Mouse (Mus musculus): ENCODE data around the gene Tor1aip2. TPM values are rescaled to one million over a fixed set of nuclear protein-coding genes. Genes with fewer than 3 reads are reported as not detected.

The Tor1aip2 gene
- total and polyA plus RNA-seq, 3 experiments: 28.7 to 69.5 (median 62.8) TPM

DNA sequence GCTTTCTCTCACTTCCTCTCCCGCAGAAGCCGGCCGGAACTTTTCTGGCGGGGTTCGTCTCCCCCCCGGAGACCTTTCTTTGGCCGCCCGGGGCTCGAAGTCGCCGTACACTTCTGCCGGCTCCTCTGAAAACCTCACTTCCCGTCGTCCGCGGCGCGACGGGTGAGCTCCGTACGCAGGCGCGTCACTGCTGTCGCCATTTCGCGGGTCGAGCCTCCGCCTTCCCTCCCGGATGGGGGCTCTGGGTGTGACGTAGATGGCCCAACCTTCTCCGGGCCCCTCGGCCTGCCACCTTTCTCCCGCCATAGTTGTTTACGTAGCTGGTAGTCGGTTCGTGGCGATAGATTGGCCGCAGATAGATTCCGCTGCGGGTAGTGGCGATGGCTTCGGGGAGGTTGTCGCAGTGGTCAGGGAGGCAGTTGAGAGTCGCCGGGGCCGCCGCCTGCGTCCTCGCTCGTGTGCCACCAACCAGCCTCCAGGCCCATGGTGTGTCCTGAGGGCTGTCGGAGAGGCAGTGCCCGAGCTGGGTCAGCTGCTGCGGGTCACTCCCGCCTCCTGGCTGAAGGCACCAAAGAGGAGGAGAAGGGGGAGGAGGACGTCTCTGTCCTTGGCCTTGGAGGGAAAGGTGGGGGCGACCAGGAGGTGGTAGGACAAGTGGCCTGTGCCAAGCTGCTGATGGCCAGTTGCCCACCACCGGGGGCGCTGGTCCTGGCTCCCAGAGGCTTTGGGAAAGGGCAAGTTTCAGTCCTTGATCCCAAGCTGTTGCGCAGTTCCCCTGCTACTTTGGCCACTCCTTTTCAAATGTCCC, 931 bp downstream of the Tor1aip2 start, which contains the start of gene Tor1aip1:
Gene Tor1aip1, minus strand, starts transcription at position 551 of the 808 bp plus-strand sequence.
- peak within 1 kb of the TSS; percentile 65; the same call in 1 of the 2 replicates for H3K4me2 ChIP-seq (ENCODE audit: insufficient read depth, low read depth, poor library complexity, severe bottlenecking)
- in situ Hi-C loops (cut with MboI; ENCODE audit: low pct_ligation_motif_present, low pct_unique_long_range_greater_than_20kb, low sequenced_read_pairs) (no loop called here), dilution Hi-C loops (cut with MboI; ENCODE audit: extremely low pct_ligation_motif_present, extremely low pct_unique_long_range_greater_than_20kb, low sequenced_read_pairs) (no loop called here)
- TF ChIP-seq GABPA (IDR thresholded peaks at IDR 0.05; ENCODE audit: insufficient replicate concordance, low read depth, low read length): peak; percentile 58; the same call in 1 of the 2 replicates
- TF ChIP-seq NRF1 (IDR thresholded peaks at IDR 0.05; ENCODE audit: low read depth, low read length): peak; percentile 94
- peak; percentile 83 for TF ChIP-seq SIN3A (IDR thresholded peaks at IDR 0.05; ENCODE audit: low read length)
- peak; percentile 89; the same call in 1 of the 2 replicates for TF ChIP-seq KAT2A (IDR thresholded peaks at IDR 0.05; ENCODE audit: insufficient replicate concordance, low read length)
- no peak; the same call in 1 of the 2 replicates for TF ChIP-seq CHD2 (IDR thresholded peaks at IDR 0.05; ENCODE audit: low read length)
- TF ChIP-seq MYC (IDR thresholded peaks at IDR 0.05; ENCODE audit: low read depth, low read length): peak; percentile 69
- TF ChIP-seq TCF12 (IDR thresholded peaks at IDR 0.05; ENCODE audit: low read depth, low read length): peak; percentile 78
- no peak for TF ChIP-seq USF2 (conservative IDR thresholded peaks at IDR 0.05; ENCODE audit: low read depth, low read length)
- TF ChIP-seq IRF4 (IDR thresholded peaks at IDR 0.05; ENCODE audit: low read depth, low read length): peak; percentile 89
- peak; percentile 66 for TF ChIP-seq ZNF384 (IDR thresholded peaks at IDR 0.05; ENCODE audit: low read depth, low read length)
- TF ChIP-seq ZC3H11A (IDR thresholded peaks at IDR 0.05; ENCODE audit: low read depth, low read length): no peak
- peak; percentile 42; the same call in 1 of the 2 replicates for TF ChIP-seq TBP (conservative IDR thresholded peaks at IDR 0.05; ENCODE audit: low read depth, low read length)
- TF ChIP-seq RCOR1 (conservative IDR thresholded peaks at IDR 0.05; ENCODE audit: low read depth, low read length): peak; percentile 63; the same call in 1 of the 2 replicates
- no peak for TF ChIP-seq CHD1 (IDR thresholded peaks at IDR 0.05; ENCODE audit: low read depth, low read length)
- TF ChIP-seq ZKSCAN1 (IDR thresholded peaks at IDR 0.05; ENCODE audit: borderline replicate concordance, low read depth, low read length): no peak
- TF ChIP-seq EP300 (IDR thresholded peaks at IDR 0.05; ENCODE audit: low read length): 0 out of 2 replicates have a peak, but pooled peaks have one; percentile 12
- TF ChIP-seq CTCF (conservative IDR thresholded peaks at IDR 0.05 in 1 of 2, IDR thresholded peaks at IDR 0.05 in 1 of 2; ENCODE audit: low read depth in 2 of 2, low read length in 2 of 2): peak; percentile 17 to 56; a peak in 2 of 4 replicates
- peak; percentile 52 for TF ChIP-seq NELFE (IDR thresholded peaks at IDR 0.05; ENCODE audit: low read depth, low read length)
- TF ChIP-seq RAD21 (IDR thresholded peaks at IDR 0.05; ENCODE audit: low read depth, low read length): no peak
- peak; percentile 50 for TF ChIP-seq ETS1 (conservative IDR thresholded peaks at IDR 0.05; ENCODE audit: low read depth, low read length)
- peak; percentile 77 for TF ChIP-seq MXI1 (IDR thresholded peaks at IDR 0.05; ENCODE audit: low read depth, low read length)
- TF ChIP-seq HCFC1 (IDR thresholded peaks at IDR 0.05; ENCODE audit: low read depth, low read length): peak; percentile 89
- TF ChIP-seq MEF2A (IDR thresholded peaks at IDR 0.05; ENCODE audit: borderline replicate concordance, low read depth, low read length): peak; percentile 66
- peak; percentile 86 for TF ChIP-seq ELF1 (IDR thresholded peaks at IDR 0.05; ENCODE audit: low read depth, low read length)
- peak; percentile 13; the same call in 1 of the 2 replicates for TF ChIP-seq ZMIZ1 (IDR thresholded peaks at IDR 0.05; ENCODE audit: low read depth, low read length)
- TF ChIP-seq MAZ (IDR thresholded peaks at IDR 0.05; ENCODE audit: low read depth, low read length): peak; percentile 86; the same call in 1 of the 2 replicates
- no peak for TF ChIP-seq USF1 (IDR thresholded peaks at IDR 0.05; ENCODE audit: low read depth, low read length)
- TF ChIP-seq JUND (conservative IDR thresholded peaks at IDR 0.05; ENCODE audit: low read depth, low read length): no peak
- peak; percentile 3; the same call in 1 of the 2 replicates for TF ChIP-seq SMC3 (IDR thresholded peaks at IDR 0.05; ENCODE audit: low read depth, low read length)
- peak; percentile 30 for TF ChIP-seq BHLHE40 (IDR thresholded peaks at IDR 0.05; ENCODE audit: low read depth, low read length)
- no peak for TF ChIP-seq E2F4 (IDR thresholded peaks at IDR 0.05; ENCODE audit: insufficient replicate concordance, low read depth, low read length)
- no peak; the same call in 1 of the 2 replicates for TF ChIP-seq UBTF (IDR thresholded peaks at IDR 0.05; ENCODE audit: low read depth, low read length)
- no peak for TF ChIP-seq MAFK (IDR thresholded peaks at IDR 0.05; ENCODE audit: insufficient replicate concordance, low read length)
- TF ChIP-seq PAX5 (IDR thresholded peaks at IDR 0.05; ENCODE audit: low read length): no peak
- TF ChIP-seq MAX (IDR thresholded peaks at IDR 0.05; ENCODE audit: low read length): no peak; the same call in 1 of the 2 replicates
- peak; percentile 71 for TF ChIP-seq POLR2A (IDR thresholded peaks at IDR 0.05; ENCODE audit: low read depth, low read length)
- TF ChIP-seq JUN (IDR thresholded peaks at IDR 0.05; ENCODE audit: insufficient read depth, low read depth, low read length): no peak
- 0 out of 2 replicates have a peak, but pooled peaks have one; percentile 34 for TF ChIP-seq POLR2AphosphoS2 (IDR thresholded peaks at IDR 0.05; ENCODE audit: low read depth, low read length)
- H3K79me2 ChIP-seq (replicated peaks; ENCODE audit: control insufficient read depth, extremely low read depth, insufficient read depth, poor library complexity, severe bottlenecking): peaks cover 37% of the 10 kb centered on the region
- peaks cover 14 to 26% of the 10 kb centered on the region in 2 experiments for H3K36me3 ChIP-seq (replicated peaks in 1 of 2; ENCODE audit: control insufficient read depth in 1 of 2, insufficient read depth in 1 of 2, low read length in 1 of 2)
- H3K4me3 ChIP-seq (replicated peaks in 1 of 3; ENCODE audit: low read depth in 2 of 3, low read length in 2 of 3, poor library complexity in 1 of 3): peak within 1 kb of the TSS; percentile 77 to 90 (median 82)
- DNase-seq (ENCODE audit: extremely low read depth): peak; percentile 97
- H3K27me3 ChIP-seq (replicated peaks): no peaks in the 10 kb centered on the region
- peaks cover 2 to 23% of the 10 kb centered on the region in 2 experiments for H3K4me1 ChIP-seq (ENCODE audit: control insufficient read depth in 1 of 2, insufficient read depth in 2 of 2)
- peak within 1 kb of the TSS; percentile 97 for H3K27ac ChIP-seq (ENCODE audit: insufficient read depth, low read depth)
- H3K9ac ChIP-seq (ENCODE audit: insufficient read depth, low read depth): peak within 1 kb of the TSS; percentile 74
- no peaks in the 10 kb centered on the region for H3K9me3 ChIP-seq (replicated peaks; ENCODE audit: low read length)
